Mouse (Mus musculus): Measurements from ENCODE around the gene Mfsd9.

Gene Mfsd9

DNA sequence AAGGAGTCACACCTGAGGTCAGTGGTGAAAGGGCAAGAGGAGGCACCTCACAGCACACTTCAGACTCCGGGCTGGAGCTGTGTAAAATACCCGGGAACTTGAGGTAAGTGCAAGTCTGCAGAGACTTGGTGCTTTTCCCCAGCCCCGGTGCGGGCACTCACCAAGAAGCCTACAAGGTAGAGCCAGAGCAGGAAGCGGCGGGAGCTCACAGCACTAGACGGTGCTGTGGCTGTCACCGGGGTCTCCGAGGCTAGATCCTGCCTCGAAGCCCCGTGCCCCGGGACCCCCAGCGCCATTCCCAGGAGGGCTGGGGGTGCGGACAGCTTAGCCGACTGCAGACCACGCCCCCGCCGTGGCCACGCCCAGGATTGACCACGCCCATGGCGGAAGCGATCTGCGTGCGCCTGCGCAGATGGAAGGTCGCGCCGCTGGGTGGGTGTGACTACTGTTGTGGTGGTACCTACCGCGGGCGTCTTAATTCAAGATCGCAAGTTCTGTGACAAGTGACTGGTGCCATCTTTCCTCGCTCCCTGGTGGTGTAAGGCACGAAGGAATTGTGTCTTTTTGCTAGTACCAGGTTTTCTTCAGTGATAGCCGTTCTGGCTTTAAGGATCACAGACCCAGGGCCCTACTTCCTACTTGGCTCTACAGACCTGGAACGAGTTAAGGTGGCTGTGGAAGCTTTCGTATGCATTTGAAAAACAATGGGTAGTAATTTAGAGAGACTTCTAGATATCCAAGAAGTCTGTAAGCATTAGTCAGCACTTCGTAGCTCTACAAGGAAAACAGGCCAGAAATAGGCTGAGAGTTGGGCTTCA, at the start of gene Mfsd9:
Gene Mfsd9 (minus strand): TSS at position 364 of the 818 bp plus-strand sequence.
- peak; percentile 86 for DNase-seq (ENCODE audit: low spot score)

DNA sequence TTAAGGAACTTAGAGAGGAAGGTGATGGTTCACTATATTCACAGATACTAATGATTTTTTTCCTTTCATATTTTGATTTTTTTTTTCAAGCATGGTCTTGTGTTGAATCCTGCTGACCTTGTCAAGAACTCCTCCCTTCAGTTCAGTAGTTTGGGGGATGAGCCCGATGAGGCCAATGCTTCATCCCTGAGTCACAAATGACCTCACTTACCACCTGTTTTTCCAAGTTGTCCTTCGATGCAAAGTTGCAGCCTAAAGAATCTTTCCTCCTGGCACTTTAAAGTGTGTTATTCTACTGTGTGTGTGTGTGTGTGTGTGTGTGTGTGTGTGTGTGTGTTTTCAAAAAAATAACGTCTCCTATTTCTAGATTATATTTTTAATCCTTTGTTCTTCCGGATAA, 45.0 kb upstream of the Mfsd9 start:
- no peak for DNase-seq (ENCODE audit: low spot score)

- no peak for DNase-seq (ENCODE audit: low spot score)
Measured at GRCm38 (mm10) chr1:40830712-40831507, 40.4 kb upstream of the Mfsd9 start.

GRCm38 (mm10) chr1:40829213-40829914, 38.9 kb upstream of the Mfsd9 start:
- no peak for DNase-seq (ENCODE audit: low spot score)

DNA sequence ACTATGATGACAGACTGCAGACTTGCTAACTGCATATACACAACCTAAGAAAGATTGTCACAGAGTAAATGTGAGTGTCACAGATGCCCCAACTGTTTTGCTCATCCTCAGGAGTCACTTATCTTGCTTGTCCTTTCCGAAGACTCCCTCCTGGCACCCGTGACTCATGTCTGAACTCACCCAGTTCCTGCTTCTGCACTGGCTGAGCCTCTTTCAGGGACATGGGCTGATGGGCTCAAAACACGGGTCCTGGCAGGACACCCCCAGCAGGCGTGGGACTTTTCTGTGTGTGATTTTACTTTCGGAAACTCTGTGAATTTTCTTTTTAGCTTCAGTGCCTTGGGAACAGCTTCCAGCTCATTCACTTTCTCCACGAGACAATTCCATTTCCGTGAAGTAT, 35.3 kb upstream of the Mfsd9 start:
- DNase-seq (ENCODE audit: low spot score) = no peak

DNA sequence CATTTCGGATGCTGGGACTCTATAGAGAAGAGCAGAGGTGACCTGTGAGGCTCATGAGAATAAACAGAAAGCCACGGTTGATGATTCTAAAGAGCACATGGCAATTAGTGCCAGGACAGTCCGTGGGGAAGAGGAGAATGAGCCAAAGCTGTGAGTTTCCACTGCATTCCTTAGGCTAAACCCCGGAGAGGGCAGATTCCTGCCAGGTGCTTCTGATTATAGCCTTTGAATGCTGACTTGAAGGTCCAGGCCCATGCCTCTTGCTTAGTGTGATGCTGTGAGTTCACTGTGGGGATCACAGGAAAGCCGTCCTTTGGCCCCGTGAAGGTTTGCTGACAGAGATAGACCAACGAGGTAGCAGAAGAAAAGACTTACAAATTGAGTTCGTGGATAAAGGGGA, 34.4 kb upstream of the Mfsd9 start:
- DNase-seq (ENCODE audit: low spot score) = no peak

DNA sequence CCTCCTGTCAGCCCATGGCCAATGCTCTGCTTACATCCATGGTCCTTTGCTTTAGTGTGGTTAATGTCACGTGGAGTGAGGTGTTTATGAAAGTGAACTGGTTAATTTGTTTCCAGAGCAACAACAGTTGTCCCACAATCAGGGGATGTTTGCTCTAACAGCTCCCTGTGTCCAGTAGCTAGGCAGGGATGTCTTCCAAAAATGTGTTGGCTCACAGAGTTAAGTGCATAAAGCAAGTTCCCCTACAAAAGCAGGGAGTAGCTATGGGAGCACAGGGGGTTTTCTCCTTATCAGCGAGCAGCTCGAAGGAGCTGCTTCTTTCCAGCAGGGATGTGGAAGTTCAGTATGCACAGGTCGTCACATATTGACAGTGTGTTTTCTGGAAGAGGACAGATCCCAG, 34.0 kb upstream of the Mfsd9 start:
- no peak for DNase-seq (ENCODE audit: low spot score)

- DNase-seq (ENCODE audit: low spot score) = no peak
Measured at GRCm38 (mm10) chr1:40815071-40815845, 24.8 kb upstream of the Mfsd9 start.

GRCm38 (mm10) chr1:40808643-40809042, 18.2 kb upstream of the Mfsd9 start:
- no peak for DNase-seq (ENCODE audit: low spot score)

- no peak for DNase-seq (ENCODE audit: low spot score)
Measured at GRCm38 (mm10) chr1:40805891-40806290, 15.4 kb upstream of the Mfsd9 start.

GRCm38 (mm10) chr1:40805351-40805750, 14.9 kb upstream of the Mfsd9 start, which contains the start of gene Tmem182:
Gene Tmem182 (plus strand): TSS chr1:40805601.
- no peak for DNase-seq (ENCODE audit: low spot score)

DNA sequence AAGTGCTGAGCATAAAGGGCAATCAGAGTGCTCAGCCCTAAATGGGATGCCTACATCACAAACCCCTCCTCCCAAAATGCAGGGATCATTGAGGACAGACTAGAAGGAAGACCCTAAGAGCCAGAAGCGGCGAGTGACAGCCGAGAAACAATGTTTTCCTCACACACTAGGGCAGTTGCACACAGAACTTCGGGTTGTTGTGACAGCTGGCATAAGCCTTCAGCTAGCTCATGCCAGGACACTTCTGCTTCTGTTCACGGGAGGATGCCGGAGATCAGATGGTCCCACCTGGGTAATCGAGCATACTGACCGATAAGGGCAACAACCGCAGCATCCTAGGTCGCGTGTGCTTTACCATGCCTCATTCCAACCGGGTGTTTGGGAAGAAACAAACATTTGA, 13.6 kb upstream of the Mfsd9 start:
- no peak for DNase-seq (ENCODE audit: low spot score)

DNA sequence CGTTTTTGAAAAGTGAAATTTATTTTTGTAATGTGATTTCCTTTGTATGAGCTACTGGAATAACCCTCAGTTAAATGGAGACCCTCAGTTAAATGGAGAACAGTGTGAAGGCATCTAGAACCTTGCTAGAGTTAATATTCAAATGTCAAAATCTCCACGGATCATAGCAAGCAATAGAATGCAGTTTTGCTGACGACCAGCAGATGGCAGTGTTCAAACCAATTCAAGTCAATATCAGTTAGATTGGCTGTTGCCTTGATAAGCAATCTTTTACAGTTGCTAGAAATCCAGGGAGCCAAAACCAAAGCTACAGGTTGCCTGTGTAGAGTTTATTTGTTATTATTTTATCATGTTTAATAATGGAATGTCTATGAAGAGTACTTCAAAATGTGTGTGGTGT, 12.3 kb upstream of the Mfsd9 start:
- no peak for DNase-seq (ENCODE audit: low spot score)

- DNase-seq (ENCODE audit: low spot score) = no peak
Measured at GRCm38 (mm10) chr1:40800908-40801307, 10.4 kb upstream of the Mfsd9 start.

DNA sequence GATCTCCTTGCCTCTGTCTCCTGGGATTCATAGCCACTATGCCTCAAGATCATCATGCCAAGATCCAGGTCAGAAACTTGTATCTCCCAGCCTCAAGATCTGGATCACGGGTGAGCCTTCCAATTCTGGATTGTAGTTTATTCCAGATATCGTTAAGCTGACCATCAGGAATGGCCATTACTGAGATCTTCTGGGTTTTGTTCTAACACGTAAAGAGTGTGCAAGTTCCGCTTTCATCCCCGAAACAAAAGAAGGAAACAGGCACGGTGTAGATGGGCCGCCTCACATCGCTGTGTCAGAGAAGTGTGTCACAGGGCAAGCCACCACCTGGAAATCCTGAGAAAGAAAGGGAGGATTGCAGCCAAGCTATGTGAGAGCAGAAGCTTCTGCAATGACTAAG, 8.6 kb upstream of the Mfsd9 start:
- no peak for DNase-seq (ENCODE audit: low spot score)

GRCm38 (mm10) chr1:40797348-40797747, 6.9 kb upstream of the Mfsd9 start:
- DNase-seq (ENCODE audit: low spot score) = no peak

GRCm38 (mm10) chr1:40795508-40795907, 5.0 kb upstream of the Mfsd9 start:
- no peak for DNase-seq (ENCODE audit: low spot score)

DNA sequence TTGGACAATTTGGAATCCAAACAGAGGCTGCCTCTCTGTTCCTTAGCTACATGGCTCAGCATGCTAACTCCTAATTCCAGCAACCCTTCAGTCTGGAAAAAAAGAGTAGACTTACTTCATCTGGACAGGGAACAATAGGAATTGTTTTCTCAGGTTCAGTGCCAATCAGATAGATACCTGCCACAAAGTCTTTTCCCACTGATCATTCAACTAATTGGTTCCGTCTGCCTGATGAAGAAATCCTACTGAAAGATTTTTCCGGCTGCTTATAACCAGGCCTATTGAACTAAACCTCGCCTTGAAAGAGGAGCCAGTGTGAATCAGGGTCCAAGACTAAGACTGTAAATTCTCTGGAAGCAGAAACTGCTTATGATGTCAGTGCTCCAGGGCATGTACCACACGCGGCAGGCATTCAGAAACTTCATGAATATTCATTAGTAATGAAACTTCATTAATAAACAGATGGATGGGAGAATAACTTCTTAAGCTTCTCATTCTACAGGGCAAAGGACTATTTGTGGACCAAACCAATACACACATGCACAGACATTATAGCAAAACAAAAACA, 737 bp downstream of the Mfsd9 start:
- DNase-seq (ENCODE audit: low spot score) = no peak

GRCm38 (mm10) chr1:40788956-40789355, 1.5 kb downstream of the Mfsd9 start:
- DNase-seq (ENCODE audit: low spot score) = no peak

DNA sequence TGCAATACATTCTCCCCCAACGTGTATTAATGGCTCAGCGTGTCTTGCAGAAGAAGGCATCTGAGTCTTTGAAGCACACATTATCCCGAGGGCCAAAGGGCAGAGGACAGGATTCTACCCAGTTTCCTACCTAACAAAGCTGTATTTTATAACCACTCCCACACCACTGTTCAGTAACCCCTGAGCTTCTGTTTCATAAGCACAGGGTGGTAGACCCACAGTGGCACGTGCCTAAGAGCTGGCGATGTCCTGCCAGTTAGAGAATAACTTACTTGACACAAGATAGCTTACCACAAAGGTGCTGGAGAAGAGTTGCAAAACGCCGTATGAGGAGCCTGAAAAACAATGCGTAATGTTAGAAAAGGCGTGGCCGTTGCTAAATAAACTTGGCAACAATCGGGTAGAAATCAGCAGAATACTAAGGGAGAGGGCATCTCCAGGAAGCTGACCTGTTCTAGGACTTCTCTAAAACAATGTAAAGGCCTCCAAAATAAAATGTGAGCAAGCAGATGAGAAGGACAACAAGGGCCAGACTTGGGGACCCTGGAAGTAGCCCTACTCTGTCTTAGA, 4.5 kb downstream of the Mfsd9 start:
- no peak for DNase-seq (ENCODE audit: low spot score)

GRCm38 (mm10) chr1:40784306-40784705, 6.2 kb downstream of the Mfsd9 start:
- DNase-seq (ENCODE audit: low spot score) = no peak
